Mouse (Mus musculus) ES-Bruce4 (cell line): ENCODE measurements around the gene Hps3.
"Not testable (repeated sequence)": the region's sequence is repeated elsewhere in the genome, so short reads cannot be mapped to it uniquely, and the experiment has no call there.

Experiments
- CTCF ChIP-seq: IDR thresholded peaks from one replicate; pipeline ENCODE4 v1.8.1; 2011; ENCODE audit warnings: low read depth, low read length
- EP300 ChIP-seq: IDR thresholded peaks from 2 replicates; pipeline ENCODE4 v1.6.1; 2011; ENCODE audit warnings: low read depth, low read length; ENCODE audit not compliant: insufficient read depth
- POLR2A ChIP-seq: IDR thresholded peaks from one replicate; pipeline ENCODE4 v1.8.1; 2011; ENCODE audit warnings: low read length; ENCODE audit not compliant: insufficient read depth

- not testable (repeated sequence) for TF ChIP-seq CTCF, POLR2A, EP300
Observed at GRCm38 (mm10) chr3:20041461-20041860, 6.3 kb upstream of the Hps3 start.
